Mouse (Mus musculus) heart, embryonic 13.5 days (tissue): ENCODE results near the gene Vav3. TPM values are rescaled to one million over a fixed set of nuclear protein-coding genes. Genes with fewer than 3 reads are reported as not detected.

Experiments used
- ATAC-seq: fragments of 200-750 bp; cut with Nextera tagmentation; 2 replicates; pipeline ENCODE4 v1.8.0; 2017; ENCODE audit warnings: moderate TSS enrichment; ENCODE audit not compliant: insufficient number of reproducible peaks, low FRiP score, low TSS enrichment; ENCODE audit errors: extremely low read depth
- H3K27ac ChIP-seq: fragments of 300-500 bp; sonication (generic); replicated peaks from 2 replicates; pipeline ENCODE4 v1.5.1; 2015; ENCODE audit warnings: moderate library complexity, mild to moderate bottlenecking, inconsistent platforms
- H3K27me3 ChIP-seq: fragments of 300-500 bp; sonication (generic); replicated peaks from 2 replicates; pipeline ENCODE4 v1.6.1; 2015; ENCODE audit warnings: mild to moderate bottlenecking, inconsistent platforms
- H3K36me3 ChIP-seq: fragments of 300-500 bp; sonication (generic); 2 replicates; pipeline ENCODE4 v1.6.1; 2015; ENCODE audit warnings: mild to moderate bottlenecking, inconsistent platforms
- H3K4me1 ChIP-seq: fragments of 300-500 bp; sonication (generic); 2 replicates; pipeline ENCODE4 v1.6.1; 2015; ENCODE audit warnings: inconsistent platforms
- H3K4me2 ChIP-seq: fragments of 300-500 bp; sonication (generic); 2 replicates; pipeline ENCODE4 v1.6.1; 2015; ENCODE audit warnings: inconsistent platforms, mild to moderate bottlenecking, moderate library complexity
- H3K4me3 ChIP-seq: fragments of 300-500 bp; sonication (generic); 2 replicates; pipeline ENCODE4 v1.5.1; 2015; ENCODE audit warnings: moderate library complexity, mild to moderate bottlenecking, inconsistent platforms
- H3K9ac ChIP-seq: fragments of 300-500 bp; sonication (generic); 2 replicates; pipeline ENCODE4 v1.6.1; 2015; ENCODE audit warnings: inconsistent platforms, mild to moderate bottlenecking, moderate library complexity
- H3K9me3 ChIP-seq: fragments of 300-500 bp; sonication (generic); 2 replicates; pipeline ENCODE4 v1.6.1; 2016; ENCODE audit warnings: inconsistent platforms
- WGBS: fragments of 180-500 bp; shearing (Covaris S2); methylation state at CpG from one replicate; pipeline ENCODE4 v1.1.7; 2015; ENCODE audit warnings: mixed read lengths; 5-methylcytosine and 5-hydroxymethylcytosine counted together
- polyA plus RNA-seq: library from polyadenylated mRNA; unstranded; fragments of >200 nt; fragmentation: Nextera tagmentation; extraction: Ambion mirVana; gene quantifications from 2 replicates; pipeline ENCODE4 v1.2.1, GENCODE M21; 2015

Vav3 gene
- polyA plus RNA-seq, 1 experiment from 2014 or later = 7.5 TPM

- H3K4me3 ChIP-seq = no peak overlapping the region
- no peaks in the 10 kb centered on the region for H3K9me3 ChIP-seq
- no peak overlapping the region for H3K9ac ChIP-seq
- 66% methylated on average over 3 of the region's 3 CpGs for WGBS
- no peaks in the 10 kb centered on the region for H3K27me3 ChIP-seq
- ATAC-seq = no peak
- H3K27ac ChIP-seq = no peak overlapping the region
- peaks cover 6% of the 10 kb centered on the region for H3K36me3 ChIP-seq
- H3K4me1 ChIP-seq = no peaks in the 10 kb centered on the region
- H3K4me2 ChIP-seq = no peak overlapping the region
Observed at GRCm38 (mm10) chr3:109515479-109515878, 175.0 kb downstream of the Vav3 start.

GRCm38 (mm10) chr3:109516372-109516771 lies 175.9 kb downstream of the Vav3 start:
- Histone ChIP-seq H3K36me3 (peaks cover 6% of the 10 kb centered on the region), H3K9ac (no peak overlapping the region), H3K4me1 (no peaks in the 10 kb centered on the region), H3K27ac (no peak overlapping the region), H3K9me3 (no peaks in the 10 kb centered on the region), H3K4me3 (no peak overlapping the region), H3K27me3 (no peaks in the 10 kb centered on the region), H3K4me2 (no peak overlapping the region)
- no peak for ATAC-seq
- WGBS = 88% methylated on average over 10 of the region's 10 CpGs

GRCm38 (mm10) chr3:109522115-109522514 lies 181.7 kb downstream of the Vav3 start:
- Histone ChIP-seq H3K27ac (no peak overlapping the region), H3K4me1 (peaks cover 5% of the 10 kb centered on the region; the same call in 1 of the 2 replicates), H3K4me2 (peak overlapping the region; percentile 16; the same call in 1 of the 2 replicates), H3K4me3 (no peak overlapping the region), H3K27me3 (no peaks in the 10 kb centered on the region), H3K9ac (no peak overlapping the region), H3K36me3 (no peaks in the 10 kb centered on the region), H3K9me3 (no peaks in the 10 kb centered on the region)
- ATAC-seq = no peak
- 44% methylated on average over 7 of the region's 7 CpGs for WGBS

GRCm38 (mm10) chr3:109525825-109526224 lies 185.4 kb downstream of the Vav3 start:
- 87% methylated on average over 12 of the region's 12 CpGs for WGBS
- Histone ChIP-seq H3K9ac (no peak overlapping the region), H3K27me3 (no peaks in the 10 kb centered on the region), H3K9me3 (no peaks in the 10 kb centered on the region), H3K4me2 (no peak overlapping the region), H3K27ac (no peak overlapping the region), H3K4me1 (peaks cover 5% of the 10 kb centered on the region; the same call in 1 of the 2 replicates), H3K4me3 (no peak overlapping the region), H3K36me3 (no peaks in the 10 kb centered on the region)
- ATAC-seq = no peak

GRCm38 (mm10) chr3:109526246-109526645 lies 185.8 kb downstream of the Vav3 start:
- WGBS = 5% methylated on average over 4 of the region's 4 CpGs
- peaks cover 5% of the 10 kb centered on the region; the same call in 1 of the 2 replicates for H3K4me1 ChIP-seq
- H3K36me3 ChIP-seq = no peaks in the 10 kb centered on the region
- H3K4me2 ChIP-seq = no peak overlapping the region
- H3K4me3 ChIP-seq = no peak overlapping the region
- no peak overlapping the region for H3K27ac ChIP-seq
- no peak for ATAC-seq
- no peaks in the 10 kb centered on the region for H3K9me3 ChIP-seq
- no peaks in the 10 kb centered on the region for H3K27me3 ChIP-seq
- H3K9ac ChIP-seq = no peak overlapping the region

- ATAC-seq = no peak
- Histone ChIP-seq H3K4me2 (no peak overlapping the region), H3K27ac (no peak overlapping the region), H3K9me3 (no peaks in the 10 kb centered on the region), H3K9ac (no peak overlapping the region), H3K36me3 (no peaks in the 10 kb centered on the region), H3K4me1 (peaks cover 3% of the 10 kb centered on the region; the same call in 1 of the 2 replicates), H3K4me3 (no peak overlapping the region), H3K27me3 (no peaks in the 10 kb centered on the region)
- 63% methylated on average over 8 of the region's 8 CpGs for WGBS
Observed at GRCm38 (mm10) chr3:109526651-109527050, 186.2 kb downstream of the Vav3 start.

GRCm38 (mm10) chr3:109528688-109529087 lies 188.2 kb downstream of the Vav3 start:
- H3K9ac ChIP-seq = no peak overlapping the region
- no peaks in the 10 kb centered on the region for H3K4me1 ChIP-seq
- 80% methylated on average over 4 of the region's 4 CpGs for WGBS
- ATAC-seq = no peak
- no peaks in the 10 kb centered on the region for H3K27me3 ChIP-seq
- H3K27ac ChIP-seq = no peak overlapping the region
- no peaks in the 10 kb centered on the region for H3K36me3 ChIP-seq
- H3K4me3 ChIP-seq = no peak overlapping the region
- no peak overlapping the region for H3K4me2 ChIP-seq
- no peaks in the 10 kb centered on the region for H3K9me3 ChIP-seq

- no peaks in the 10 kb centered on the region for H3K4me1 ChIP-seq
- H3K4me2 ChIP-seq = no peak overlapping the region
- ATAC-seq = no peak
- H3K9ac ChIP-seq = no peak overlapping the region
- no peaks in the 10 kb centered on the region for H3K27me3 ChIP-seq
- no peaks in the 10 kb centered on the region for H3K9me3 ChIP-seq
- H3K4me3 ChIP-seq = no peak overlapping the region
- H3K27ac ChIP-seq = no peak overlapping the region
- no peaks in the 10 kb centered on the region for H3K36me3 ChIP-seq
- WGBS = 67% methylated on average over 3 of the region's 3 CpGs
Observed at GRCm38 (mm10) chr3:109537686-109538085, 197.2 kb downstream of the Vav3 start.

- H3K9ac ChIP-seq = no peak overlapping the region
- H3K36me3 ChIP-seq = no peaks in the 10 kb centered on the region
- no peaks in the 10 kb centered on the region for H3K9me3 ChIP-seq
- H3K4me3 ChIP-seq = no peak overlapping the region
- no peaks in the 10 kb centered on the region for H3K4me1 ChIP-seq
- H3K4me2 ChIP-seq = no peak overlapping the region
- H3K27ac ChIP-seq = no peak overlapping the region
- 53% methylated on average over 4 of the region's 4 CpGs for WGBS
- no peak for ATAC-seq
- no peaks in the 10 kb centered on the region for H3K27me3 ChIP-seq
Observed at GRCm38 (mm10) chr3:109540009-109540408, 199.6 kb downstream of the Vav3 start.

GRCm38 (mm10) chr3:109544476-109545221 lies 204.2 kb downstream of the Vav3 start:
- Histone ChIP-seq H3K9me3 (no peaks in the 10 kb centered on the region), H3K4me1 (no peaks in the 10 kb centered on the region), H3K4me3 (no peak overlapping the region), H3K4me2 (no peak overlapping the region), H3K9ac (no peak overlapping the region), H3K27ac (no peak overlapping the region), H3K27me3 (no peaks in the 10 kb centered on the region), H3K36me3 (no peaks in the 10 kb centered on the region)
- 72% methylated on average over 7 of the region's 7 CpGs for WGBS
- ATAC-seq = no peak

- no peak overlapping the region for H3K4me3 ChIP-seq
- 49% methylated on average over 2 of the region's 2 CpGs for WGBS
Observed at GRCm38 (mm10) chr3:109557329-109557728, 216.9 kb downstream of the Vav3 start.

GRCm38 (mm10) chr3:109561295-109561694 lies 220.8 kb downstream of the Vav3 start:
- Histone ChIP-seq H3K27me3 (no peaks in the 10 kb centered on the region), H3K27ac (no peak overlapping the region), H3K4me2 (no peak overlapping the region), H3K4me1 (no peaks in the 10 kb centered on the region), H3K9ac (no peak overlapping the region), H3K9me3 (no peaks in the 10 kb centered on the region), H3K36me3 (no peaks in the 10 kb centered on the region), H3K4me3 (no peak overlapping the region)
- WGBS = 72% methylated on average over 4 of the region's 4 CpGs
- no peak for ATAC-seq

More at GRCm38 (mm10) chr3:109557329-109557728, 216.9 kb downstream of the Vav3 start:
- H3K9me3 ChIP-seq = no peaks in the 10 kb centered on the region
- ATAC-seq = no peak
- H3K4me2 ChIP-seq = no peak overlapping the region
- no peak overlapping the region for H3K9ac ChIP-seq
- H3K27ac ChIP-seq = no peak overlapping the region
- no peaks in the 10 kb centered on the region for H3K4me1 ChIP-seq
- no peaks in the 10 kb centered on the region for H3K36me3 ChIP-seq
- no peaks in the 10 kb centered on the region for H3K27me3 ChIP-seq
